Mouse (Mus musculus) urinary bladder, adult 2 months (tissue): Measurements from ENCODE around the gene Agps. TPM values are rescaled to one million over a fixed set of nuclear protein-coding genes. Genes with fewer than 3 reads are reported as not detected.

Experiments
- DNase-seq: peaks from one replicate; pipeline ENCODE4 v3.0.0; 2022; ENCODE audit warnings: low spot score
- polyA plus RNA-seq: library from polyadenylated mRNA; depleted of rRNA; stranded (reverse); fragments of >200 nt; gene quantifications from 2 replicates; pipeline ENCODE4 v1.2.3, GENCODE M21; 2012

The Agps gene
- polyA plus RNA-seq, 1 experiment = 9.3 TPM

- no peak for DNase-seq
Observed at GRCm38 (mm10) chr2:75828931-75829610, 2.9 kb upstream of the Agps start.

- DNase-seq = no peak
Observed at GRCm38 (mm10) chr2:75830233-75830632, 1.7 kb upstream of the Agps start.

GRCm38 (mm10) chr2:75832781-75833180 lies 804 bp downstream of the Agps start:
- DNase-seq = no peak

- no peak for DNase-seq
Observed at GRCm38 (mm10) chr2:75834492-75834891, 2.5 kb downstream of the Agps start.

GRCm38 (mm10) chr2:75842302-75842701 lies 10.3 kb downstream of the Agps start:
- DNase-seq = no peak

GRCm38 (mm10) chr2:75847708-75848107 lies 15.7 kb downstream of the Agps start:
- DNase-seq = no peak

- no peak for DNase-seq
Observed at GRCm38 (mm10) chr2:75852483-75852882, 20.5 kb downstream of the Agps start.

GRCm38 (mm10) chr2:75854136-75854535 lies 22.2 kb downstream of the Agps start:
- DNase-seq = no peak

GRCm38 (mm10) chr2:75861115-75861514 lies 29.1 kb downstream of the Agps start:
- no peak for DNase-seq

GRCm38 (mm10) chr2:75869604-75870003 lies 37.6 kb downstream of the Agps start:
- DNase-seq = no peak

GRCm38 (mm10) chr2:75874008-75874559 lies 42.1 kb downstream of the Agps start:
- no peak for DNase-seq

GRCm38 (mm10) chr2:75879791-75880190 lies 47.8 kb downstream of the Agps start:
- no peak for DNase-seq

- no peak for DNase-seq
Observed at GRCm38 (mm10) chr2:75883543-75883942, 51.6 kb downstream of the Agps start.

- DNase-seq = no peak
Observed at GRCm38 (mm10) chr2:75891981-75892380, 60.0 kb downstream of the Agps start.

- DNase-seq = no peak
Observed at GRCm38 (mm10) chr2:75895711-75896110, 63.7 kb downstream of the Agps start.

- no peak for DNase-seq
Observed at GRCm38 (mm10) chr2:75900281-75900680, 68.3 kb downstream of the Agps start.

- DNase-seq = no peak
Observed at GRCm38 (mm10) chr2:75901869-75902268, 69.9 kb downstream of the Agps start.

GRCm38 (mm10) chr2:75907142-75907541 lies 75.2 kb downstream of the Agps start:
- no peak for DNase-seq

GRCm38 (mm10) chr2:75915040-75915439 lies 83.1 kb downstream of the Agps start:
- DNase-seq = no peak

- DNase-seq = no peak
Observed at GRCm38 (mm10) chr2:75923807-75924340, 91.9 kb downstream of the Agps start.

GRCm38 (mm10) chr2:75926061-75926460 lies 94.1 kb downstream of the Agps start:
- DNase-seq = no peak

- DNase-seq = no peak
Observed at GRCm38 (mm10) chr2:75928011-75928410, 96.0 kb downstream of the Agps start.

- no peak for DNase-seq
Observed at GRCm38 (mm10) chr2:75929141-75929540, 97.2 kb downstream of the Agps start.
